Mouse (Mus musculus): ENCODE results near the gene Eif4a2.
"Not testable (repeated sequence)": the region's sequence is repeated elsewhere in the genome, so short reads cannot be mapped to it uniquely, and the experiment has no call there.

GRCm38 (mm10) chr16:23095581-23095980, 11.7 kb upstream of the Eif4a2 start:
- TF ChIP-seq POLR2A (IDR thresholded peaks at IDR 0.05; ENCODE audit: insufficient read depth, low read depth, low read length); CTCF (IDR thresholded peaks at IDR 0.05); EP300 (IDR thresholded peaks at IDR 0.05; ENCODE audit: insufficient read depth, low read depth, low read length): not testable (repeated sequence)
